Mouse (Mus musculus) cerebellum, postnatal 14 days (tissue): ENCODE data around the gene Ahcyl1.
"Not testable (repeated sequence)": the region's sequence is repeated elsewhere in the genome, so short reads cannot be mapped to it uniquely, and the experiment has no call there.

ENCODE experiments used
- DNase-seq, 2 experiments: peaks; one replicate each; pipeline ENCODE4 v3.0.0; 2021; ENCODE audit warnings: mixed read lengths in 2 of 2

Gene Ahcyl1

DNA sequence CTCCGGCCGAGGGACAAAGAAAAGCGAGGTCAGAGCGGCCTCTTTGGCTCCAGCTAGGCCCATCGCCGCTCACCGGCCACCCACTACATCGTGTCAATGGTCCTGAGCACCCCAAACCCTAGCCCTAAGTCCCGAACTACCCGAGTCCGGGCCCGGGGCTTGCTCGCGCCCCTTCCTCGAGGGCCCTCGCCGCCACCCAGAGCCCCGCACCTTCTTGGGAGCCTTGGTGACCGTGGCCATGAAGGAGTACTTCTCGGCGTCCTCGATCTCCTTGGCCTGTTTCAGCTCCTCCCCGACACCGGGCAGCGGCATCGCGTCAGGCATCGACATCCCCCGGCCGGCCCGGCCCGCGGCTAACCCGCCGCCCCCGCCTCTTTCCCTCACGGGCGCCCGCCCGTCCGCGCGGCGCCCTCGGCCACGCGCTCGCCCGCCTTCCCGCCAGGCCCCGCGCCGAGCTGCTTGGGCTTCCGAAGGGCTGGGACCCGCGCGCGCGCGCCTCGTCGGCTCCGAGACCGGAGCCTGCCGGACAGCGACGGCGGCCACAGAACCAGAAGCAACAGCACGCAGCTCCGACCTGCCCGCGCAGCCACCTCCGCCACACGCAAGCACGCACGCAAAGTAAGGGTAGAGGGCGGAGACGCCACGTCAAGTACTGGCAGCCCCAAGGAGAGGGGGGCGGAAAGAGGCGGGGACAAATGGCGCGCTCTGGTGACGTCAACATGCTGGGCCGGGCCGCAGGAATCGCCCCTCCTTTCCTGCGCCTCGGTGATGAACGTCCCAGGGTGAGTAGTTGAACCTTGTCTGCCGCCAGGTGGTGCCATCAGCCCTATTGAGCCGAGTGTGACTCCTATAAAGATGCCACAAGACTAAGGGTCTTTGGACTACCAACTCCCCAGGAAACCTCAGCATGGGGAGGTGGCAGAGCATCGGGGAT lies at the start of gene Ahcyl1:
TSS of gene Ahcyl1 (minus strand) at position 613 of the 934 bp plus-strand sequence.
- DNase-seq: peak; percentile 99

DNA sequence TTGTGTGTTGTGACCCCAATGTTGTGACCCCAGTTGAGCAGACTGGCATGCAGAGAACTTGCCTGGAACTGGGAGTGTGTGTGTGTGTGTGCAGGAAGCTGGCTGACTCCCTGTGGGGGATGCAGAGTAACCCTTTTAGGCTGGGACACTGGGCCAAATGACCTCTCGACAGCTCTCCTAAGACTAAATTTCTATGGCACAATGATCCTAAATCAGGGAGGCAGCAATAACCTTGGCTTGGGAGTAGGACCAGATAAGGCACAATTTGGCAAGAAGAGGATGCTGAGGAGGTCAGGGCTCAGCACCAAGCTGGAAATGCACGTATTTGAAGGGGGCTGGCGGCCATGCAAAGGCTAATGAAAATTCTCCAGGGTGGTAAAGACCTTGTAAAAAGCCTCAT lies 49.7 kb upstream of the Ahcyl1 start:
- no peak for DNase-seq

DNA sequence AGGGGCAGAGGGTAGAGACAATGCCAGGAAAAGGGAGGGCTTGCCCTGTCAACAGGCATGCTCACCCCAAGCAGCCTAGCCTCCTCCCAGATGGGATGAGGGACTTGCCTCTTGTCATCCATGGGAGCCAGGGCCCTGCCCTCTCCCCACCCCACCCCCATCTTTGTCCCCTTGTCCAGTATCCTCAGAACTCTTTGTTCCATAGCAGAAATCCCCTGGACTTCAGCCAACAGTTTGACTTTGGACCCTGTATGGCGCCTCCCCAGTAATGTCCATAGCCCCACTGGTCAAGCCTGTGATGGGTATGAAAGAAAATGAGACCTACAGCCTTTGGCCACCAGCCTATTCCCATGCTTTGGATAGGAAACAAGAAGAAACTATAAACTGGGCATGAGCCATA lies 47.3 kb upstream of the Ahcyl1 start:
- DNase-seq: no peak

DNA sequence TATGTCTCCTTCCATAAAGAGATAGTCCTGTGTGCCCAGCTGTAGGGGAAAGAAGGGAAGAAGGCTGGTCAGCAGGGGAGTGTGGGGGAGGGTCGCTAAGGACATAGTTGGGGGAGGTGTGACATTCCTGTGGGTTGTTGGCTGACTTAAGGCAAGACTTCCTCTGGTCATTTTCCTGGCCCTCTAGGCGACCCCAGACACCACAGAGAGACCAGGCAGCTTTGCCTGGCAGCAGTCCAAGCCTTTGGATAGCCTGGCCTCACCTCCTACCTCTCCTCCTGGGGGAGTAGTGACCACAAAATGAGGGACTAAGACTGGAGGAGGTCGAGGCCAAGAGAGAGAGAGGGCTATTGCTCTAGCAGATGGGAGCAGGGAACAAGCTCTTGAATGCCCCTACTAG lies 46.7 kb upstream of the Ahcyl1 start:
- DNase-seq: no peak

DNA sequence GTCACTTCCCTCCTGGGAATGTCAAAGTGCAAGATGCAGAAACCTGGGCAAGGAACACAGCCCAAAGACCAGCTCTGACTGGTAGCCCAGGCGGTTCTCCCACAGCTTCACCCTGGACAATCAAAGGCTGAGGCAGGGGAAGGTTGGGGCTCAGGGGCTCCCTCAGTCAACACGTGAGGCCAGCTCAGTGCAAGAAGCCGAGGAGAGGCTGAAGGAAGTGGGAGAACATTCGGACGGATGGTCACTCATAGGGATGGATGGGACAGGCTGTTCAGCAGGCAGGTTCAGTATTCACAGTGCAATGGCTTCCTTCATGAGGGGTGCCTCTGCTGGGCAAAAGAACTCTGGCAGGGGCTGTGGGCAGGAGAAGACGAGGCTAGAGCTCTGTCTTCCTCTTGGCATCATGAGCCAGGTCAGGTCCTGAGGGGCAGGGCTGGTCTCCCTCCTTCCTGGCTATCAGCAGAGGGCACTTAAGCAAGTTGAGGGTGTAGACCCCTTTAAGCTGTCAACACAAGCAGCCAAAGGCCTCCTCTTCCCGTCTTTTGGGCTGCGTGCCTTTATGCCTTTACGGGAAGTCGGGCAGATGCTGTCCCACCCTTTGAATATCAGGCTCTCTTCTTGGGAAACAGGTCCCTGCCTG lies 45.8 kb upstream of the Ahcyl1 start:
- no peak for DNase-seq

DNA sequence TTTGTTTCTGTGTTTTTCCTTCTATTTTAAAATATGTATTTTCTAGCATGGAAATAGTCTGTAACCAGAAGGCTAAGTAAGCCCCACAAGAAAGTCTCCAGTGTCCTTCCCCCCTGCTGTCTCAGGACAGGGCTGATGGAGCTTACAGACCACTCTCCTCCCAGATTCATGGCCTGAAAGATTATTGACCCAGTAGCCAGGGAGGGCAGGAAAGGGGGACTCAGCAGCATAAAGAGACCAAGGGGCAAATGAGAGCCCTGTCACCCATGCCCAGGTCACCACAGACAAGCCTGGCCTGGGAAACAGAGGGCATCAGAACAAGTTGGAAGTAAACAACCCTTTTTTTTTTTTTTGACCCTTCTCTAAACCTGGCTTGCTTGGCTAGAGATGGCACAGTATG lies 45.0 kb upstream of the Ahcyl1 start:
- no peak for DNase-seq

DNA sequence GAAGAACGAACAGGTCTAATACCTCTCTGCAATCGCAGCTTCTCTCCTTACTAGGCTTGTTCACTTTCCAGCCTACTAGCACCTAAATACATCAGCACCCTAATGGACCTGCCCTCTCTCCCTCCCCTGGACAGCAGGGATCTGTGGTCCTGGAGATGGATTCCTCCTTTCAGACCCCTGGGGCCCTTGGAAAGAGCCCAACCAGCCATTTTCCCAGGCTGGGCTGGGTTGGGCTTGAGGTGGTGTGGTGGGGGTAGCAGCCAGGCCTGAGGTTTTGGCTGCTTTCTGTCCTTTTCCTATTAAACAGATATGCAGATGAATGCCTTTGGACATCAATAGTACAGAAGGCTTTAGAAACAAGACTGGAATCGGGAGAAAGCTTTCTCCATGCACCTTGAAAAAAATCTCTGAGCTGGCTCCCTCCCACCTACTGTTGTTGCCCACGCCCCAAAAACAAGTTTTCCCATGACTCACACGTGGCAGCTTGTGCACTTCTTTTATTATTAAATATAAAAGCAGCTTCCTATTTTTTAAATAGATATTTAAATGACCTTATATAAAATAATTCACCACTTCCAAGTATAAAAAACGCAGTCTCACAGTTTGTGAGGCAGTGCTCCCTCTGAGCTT lies 44.3 kb upstream of the Ahcyl1 start:
- DNase-seq: peak in 1 of 2 experiments; percentile 71

DNA sequence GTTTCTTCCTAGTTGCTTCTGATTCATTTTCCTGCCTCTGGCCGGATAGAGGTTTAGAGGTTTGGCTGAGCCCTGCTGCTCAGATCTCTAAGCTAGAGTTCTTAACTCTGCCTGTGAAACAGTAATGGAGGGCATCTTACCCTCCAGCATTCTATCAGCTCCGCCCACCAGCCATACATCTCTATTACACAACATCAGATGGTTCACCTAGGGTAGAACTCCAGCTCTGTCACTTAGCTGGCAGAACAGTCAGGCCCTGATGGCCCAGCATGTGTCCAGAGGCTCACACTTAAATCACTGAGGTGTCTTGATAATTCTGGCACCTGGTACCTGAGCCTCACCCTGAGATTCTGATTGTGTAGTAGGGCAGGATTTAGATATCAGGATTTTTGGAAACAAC lies 43.6 kb upstream of the Ahcyl1 start:
- DNase-seq: no peak

DNA sequence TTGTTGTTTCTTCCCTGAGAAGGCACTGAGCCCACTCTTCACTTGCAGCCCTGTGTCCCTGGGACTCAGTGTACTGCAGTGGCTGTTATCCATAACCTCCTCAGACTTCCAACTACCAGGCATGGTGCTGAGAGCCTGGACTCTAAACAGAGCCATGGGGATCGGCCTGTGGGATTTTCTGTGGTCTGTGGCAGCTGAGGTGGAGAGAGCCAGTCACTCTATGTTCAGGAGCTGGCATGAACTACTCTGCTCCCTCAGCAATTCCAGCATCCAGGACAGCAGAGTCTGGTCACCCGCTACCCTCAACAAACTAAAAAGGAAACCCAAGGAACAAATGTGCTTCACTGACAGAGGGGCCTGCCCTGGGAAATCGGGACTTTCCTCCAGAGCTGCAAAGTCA lies 43.1 kb upstream of the Ahcyl1 start:
- DNase-seq: no peak

DNA sequence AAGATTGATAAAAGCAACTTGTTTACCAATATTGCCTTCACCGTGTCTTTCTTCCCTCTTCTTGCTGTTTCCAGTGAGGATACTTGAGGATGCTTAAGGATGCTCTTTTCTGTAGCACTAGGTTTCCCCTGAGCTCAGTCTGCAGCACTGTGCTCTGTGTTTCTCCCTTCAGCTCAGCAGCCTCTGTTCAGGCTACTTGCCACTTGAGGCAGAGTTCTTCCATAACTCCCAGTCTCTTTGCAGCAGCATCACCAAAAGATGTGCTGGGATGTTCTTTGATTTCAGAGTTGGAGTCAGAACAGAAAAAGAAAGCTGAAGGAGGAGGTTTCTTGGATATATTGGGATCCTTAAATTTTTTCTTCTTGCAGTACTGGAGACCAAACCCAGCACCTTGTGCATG lies 42.3 kb upstream of the Ahcyl1 start:
- no peak for DNase-seq

DNA sequence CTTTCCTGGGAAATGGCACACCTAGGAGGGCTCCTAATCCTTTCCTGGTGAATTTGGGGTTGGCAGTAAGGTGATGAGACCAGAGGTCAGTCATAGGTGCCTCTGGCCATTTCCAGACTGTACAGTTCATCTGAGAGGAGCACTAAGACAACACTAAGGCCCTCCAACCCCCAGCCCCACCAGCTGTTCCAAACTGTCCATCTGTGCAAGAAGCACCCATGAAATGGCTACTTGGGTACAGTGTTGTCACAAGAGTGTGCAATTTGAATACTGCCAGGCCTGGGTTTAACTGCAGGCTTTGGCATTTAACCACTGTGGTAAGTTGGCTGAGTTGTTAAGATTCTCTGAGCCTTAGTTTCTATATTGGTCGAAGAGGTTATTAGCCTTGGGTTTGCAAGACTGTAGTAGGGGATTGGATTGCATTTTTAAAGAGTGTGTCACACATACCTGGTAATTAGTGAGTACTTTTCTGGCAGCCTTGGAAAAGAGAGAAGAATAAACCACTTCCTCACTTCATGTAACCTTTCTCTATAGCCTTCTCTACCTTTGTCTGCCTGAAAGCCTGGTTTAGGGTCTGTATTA lies 41.3 kb upstream of the Ahcyl1 start:
- no peak for DNase-seq

DNA sequence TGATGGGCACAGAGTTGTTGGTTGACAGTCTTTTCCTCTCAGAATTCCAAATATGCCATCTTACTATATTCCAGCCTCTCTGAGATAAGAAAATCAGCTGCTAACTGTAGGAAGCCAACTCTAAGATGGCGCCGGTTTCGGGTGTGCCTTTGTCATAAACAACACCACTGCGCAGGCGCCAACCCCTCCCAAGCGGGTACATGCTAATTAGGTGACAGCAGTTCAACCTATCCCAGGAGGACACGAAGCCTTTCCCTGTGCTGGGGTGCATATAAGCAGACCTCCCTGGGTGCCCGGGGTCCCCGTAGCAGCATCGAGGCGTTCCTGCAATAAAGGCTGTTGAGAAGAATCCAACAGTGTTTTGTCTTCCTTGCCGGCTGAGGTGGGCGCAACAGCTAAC lies 39.3 kb upstream of the Ahcyl1 start:
- not testable (repeated sequence) for DNase-seq

DNA sequence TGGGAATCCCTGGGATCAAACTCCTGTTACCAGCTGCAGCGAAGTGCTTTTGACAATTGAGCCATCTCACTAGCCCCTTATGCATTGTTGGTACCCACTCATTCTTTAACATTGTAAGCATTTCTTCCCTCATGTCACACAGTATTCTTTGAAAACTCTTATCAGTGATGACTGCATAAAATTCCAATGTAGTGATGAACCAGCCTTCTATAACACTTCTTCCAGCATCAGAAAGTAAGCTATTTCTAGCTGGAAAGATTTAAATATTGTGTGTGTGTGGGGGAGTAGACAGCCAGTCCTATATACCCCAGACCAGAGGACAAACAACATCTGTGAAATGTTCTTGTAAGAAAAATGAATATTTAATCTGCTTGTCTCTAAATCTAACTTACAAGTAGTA lies 37.0 kb upstream of the Ahcyl1 start:
- DNase-seq: no peak

DNA sequence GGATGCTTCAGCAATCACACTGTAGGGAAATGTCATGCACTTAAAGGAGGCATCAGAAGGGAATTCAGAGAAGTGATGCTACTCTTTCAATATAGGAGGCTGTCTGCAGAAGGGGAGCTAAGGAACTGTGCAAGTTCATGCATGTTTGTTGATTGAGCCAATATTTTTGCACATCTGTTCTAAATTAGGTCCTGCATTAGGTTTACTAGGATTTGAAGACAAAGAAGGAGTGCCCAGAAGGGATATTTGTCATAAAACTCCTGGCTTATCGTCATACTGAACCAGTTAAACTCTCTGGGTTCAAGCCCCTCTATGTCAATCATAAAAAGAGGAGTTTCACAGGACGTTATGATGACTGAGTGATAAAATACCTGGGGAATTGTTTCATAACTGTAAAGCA lies 33.9 kb upstream of the Ahcyl1 start:
- DNase-seq: no peak

DNA sequence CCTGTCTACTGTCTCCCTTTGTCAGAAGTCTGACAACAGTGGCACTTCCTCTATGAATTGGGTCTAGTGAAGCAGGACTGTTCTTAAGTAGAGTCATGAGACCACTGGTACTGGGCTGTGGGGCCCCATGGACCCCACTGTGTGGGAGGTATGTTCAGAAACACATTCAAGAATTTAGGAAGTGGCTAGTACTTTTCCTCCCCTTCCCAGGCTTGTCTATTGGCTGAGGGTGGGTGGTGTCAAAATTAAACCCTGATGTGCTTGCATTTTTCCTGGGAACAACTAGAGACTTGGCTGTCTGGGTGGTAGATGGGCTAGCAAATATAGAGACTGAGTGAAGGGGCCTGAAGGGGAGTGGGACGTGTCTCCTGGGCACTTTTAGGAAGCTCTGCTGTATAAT lies 32.1 kb upstream of the Ahcyl1 start:
- no peak for DNase-seq

DNA sequence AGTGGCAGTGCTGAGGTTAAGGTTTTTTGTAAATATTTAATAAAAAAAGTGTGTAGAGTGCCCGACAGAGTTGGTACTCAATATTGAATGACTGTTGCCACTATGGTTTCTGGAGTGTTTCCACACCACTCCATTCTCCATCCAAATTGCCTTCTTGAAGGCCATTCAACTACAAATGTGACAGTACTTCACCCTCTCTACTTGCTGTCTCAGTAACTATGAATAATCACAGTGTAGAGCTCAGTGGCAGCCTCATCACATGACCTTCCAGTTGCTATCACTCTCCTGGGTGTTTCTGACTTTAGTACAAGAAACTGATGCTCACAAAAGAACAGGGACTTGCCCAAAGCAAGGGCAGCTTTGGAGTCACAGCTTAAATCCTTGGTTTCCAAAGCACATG lies 19.6 kb upstream of the Ahcyl1 start:
- no peak for DNase-seq

DNA sequence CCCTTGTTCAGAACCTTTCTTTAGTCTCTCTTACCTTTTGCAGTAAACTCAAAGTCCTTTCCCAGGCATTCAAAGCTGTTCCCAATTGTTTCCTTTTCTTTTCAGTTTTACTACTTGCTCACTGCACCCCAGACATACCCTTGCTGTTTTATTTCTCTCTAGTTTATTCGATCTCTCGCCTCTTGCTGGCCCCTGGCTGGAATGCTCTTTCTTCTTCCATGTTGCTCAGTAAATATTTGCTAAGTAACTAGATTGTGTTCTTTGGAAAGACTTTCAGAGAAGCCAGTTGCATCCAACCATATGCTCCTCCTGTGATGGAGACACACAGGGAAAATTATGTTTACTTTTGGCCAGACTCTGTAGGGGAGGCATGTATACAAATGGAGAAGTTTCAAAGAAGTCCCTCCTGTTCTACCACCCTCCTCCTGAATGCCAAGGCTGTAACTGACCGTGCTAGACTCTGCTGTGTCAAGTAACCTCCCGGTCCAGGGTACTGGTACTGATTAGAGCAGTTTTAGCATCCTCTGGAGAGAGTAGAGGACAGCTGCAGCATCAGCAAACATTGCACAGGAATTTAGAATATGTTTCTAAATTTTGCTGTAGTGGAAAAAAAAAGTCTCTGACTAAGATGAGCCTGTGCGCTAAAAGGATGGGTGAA lies 18.0 kb upstream of the Ahcyl1 start:
- DNase-seq: no peak

DNA sequence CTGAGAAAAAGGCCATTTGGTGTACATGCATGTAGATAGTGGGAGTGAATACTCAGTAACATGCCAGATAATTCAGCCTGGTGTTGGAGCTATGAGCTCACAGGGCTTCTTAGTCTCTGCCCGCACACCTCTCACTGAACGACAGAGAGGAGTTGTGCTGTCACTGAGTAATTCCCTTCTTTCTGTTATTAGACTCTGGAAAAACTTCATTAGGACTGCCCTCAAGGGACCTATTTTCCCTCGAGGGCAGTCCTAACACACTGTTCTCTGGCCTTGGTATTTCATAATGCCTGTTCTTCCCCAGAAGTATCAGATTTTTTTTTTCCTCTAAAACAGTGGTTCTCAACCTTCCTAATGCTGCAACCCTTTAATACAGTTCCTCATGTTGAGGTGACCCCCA lies 15.7 kb upstream of the Ahcyl1 start:
- DNase-seq: no peak

DNA sequence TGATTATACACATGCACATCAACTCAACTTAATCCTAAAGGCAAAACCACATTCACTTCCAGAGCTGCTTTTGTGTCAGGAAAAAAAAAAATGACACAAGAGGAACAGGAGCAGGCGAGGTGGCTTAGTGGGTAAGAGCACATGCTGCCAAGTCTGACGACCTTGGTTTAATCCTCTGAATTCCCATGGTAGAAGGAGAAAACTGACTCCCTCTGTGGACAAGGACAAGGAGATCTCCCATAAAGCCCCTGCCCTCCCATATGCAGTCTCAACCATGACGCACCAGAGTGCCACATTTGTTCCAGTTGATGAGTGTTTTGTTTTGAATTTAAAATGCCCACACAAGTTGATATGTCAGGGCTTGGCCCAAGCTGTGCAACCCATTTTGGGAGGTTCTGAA lies 12.8 kb upstream of the Ahcyl1 start:
- DNase-seq: no peak

DNA sequence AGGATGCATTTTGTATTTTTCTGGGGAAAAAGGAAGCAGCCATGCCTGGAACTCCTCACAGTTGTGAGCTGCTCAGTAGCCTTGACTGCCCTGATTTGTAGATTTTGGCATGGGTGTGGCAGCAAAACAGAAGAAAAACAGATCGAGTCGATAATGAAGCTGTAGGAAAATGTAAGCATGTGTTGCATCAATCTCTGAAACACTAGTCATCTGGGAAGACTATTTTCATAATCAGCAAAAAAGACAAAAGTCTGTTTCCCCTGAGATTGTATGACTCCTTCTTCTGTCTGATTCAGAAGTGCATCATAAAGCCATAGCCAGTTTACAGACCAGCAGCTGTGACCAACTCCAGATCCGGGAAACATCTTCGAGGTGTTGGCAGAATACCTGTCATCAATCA lies 10.9 kb upstream of the Ahcyl1 start:
- no peak for DNase-seq

DNA sequence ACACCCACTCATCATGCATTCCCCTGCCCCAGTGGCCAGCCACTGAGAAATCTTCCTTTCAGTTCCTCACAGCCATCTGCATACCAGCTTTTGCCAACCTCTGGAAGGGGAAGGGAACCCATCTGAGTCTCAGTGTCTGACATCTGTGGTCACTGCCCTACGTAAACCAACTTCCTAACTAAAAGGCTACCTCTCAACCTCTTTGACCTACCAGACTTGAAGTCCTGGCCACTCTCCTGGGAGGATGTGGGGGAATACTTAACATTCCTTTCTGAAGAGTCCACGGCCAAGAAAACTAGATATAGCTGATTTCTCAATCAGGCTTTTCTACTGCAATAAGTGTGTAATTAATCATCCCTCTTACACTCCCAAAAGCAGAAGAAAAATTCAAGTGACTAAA lies 9.8 kb upstream of the Ahcyl1 start:
- DNase-seq: no peak

DNA sequence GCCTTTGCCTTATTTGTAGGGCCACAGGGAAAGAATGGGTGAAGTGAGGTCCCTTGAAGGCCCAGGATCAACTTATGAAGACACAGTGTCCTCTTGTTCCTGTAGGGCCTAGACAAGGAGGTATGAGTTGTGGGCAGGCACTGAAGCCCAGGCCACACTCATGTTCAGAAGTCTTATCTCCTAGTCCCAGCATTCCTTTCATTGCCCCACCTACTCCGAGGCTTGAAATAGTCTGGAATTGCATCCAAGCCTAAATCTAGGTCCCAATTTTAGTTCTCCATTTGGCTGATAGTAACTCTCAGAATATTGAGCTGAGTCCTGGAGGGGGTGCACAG lies 8.0 kb upstream of the Ahcyl1 start:
- DNase-seq: no peak

DNA sequence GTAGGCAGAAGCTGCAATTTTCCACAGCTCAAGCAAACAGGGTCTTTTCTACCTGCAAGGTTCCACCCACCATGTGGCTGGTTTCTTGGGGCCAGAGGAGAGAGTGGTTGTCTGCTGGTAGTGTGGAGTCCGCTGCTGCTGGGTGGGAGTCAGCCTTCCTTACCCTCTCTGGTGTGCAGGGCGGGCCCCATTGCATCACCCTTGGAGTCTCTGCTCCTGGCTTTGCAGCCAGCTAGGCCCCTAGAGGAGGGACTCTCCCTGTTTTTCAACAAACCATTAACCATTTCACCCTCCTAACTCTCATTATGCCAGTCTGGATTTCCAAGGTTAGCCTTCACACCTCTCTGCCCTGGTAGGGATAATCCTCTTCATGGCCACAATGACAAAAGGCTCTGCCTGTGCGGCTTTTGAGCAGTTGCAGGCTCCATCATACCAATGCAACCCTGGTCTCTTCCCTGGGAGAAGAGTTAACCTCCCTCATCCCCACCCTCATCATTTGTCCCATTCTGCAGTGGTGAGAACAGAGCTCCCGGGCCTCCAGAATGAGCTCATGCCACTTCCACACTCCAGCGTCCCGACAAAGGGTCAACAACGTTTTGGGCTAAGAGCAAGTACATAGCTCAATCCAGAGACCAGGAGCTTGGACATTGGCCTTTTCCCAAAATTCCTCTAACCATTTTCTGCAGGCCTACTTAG lies 7.5 kb upstream of the Ahcyl1 start:
- DNase-seq: no peak
